Mouse (Mus musculus): ENCODE measurements around the gene Dennd5a.

DNA sequence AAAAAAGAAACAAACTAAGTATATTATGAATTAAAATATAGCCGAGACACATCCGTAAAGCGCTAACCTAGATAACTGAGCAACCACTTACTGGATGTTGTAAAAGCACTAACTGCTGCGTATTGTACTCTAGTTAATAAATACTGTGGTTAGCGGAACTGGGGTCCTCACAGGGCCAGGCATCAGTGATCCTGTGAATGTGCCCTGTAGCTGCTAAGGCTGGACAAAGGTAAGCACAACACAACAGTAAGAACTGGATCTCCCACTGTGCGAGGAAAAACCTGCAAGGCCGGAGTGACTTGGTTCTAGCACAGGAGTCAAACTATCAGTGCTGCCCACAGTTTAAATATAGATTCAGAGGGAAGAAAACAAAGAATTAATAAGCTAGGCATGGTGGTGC, 100.1 kb downstream of the Dennd5a start:
- TF ChIP-seq CTCF (IDR thresholded peaks at IDR 0.05; ENCODE audit: low read depth) (no peak), EP300 (optimal IDR thresholded peaks at IDR 0.05) (no peak)

Data from stomach, postnatal 0 days (tissue).